Mouse (Mus musculus) frontal cortex, postnatal 10 days (tissue): ENCODE results near the gene Gm10272.
"Not testable (repeated sequence)": the region's sequence is repeated elsewhere in the genome, so short reads cannot be mapped to it uniquely, and the experiment has no call there.

Experiments used
- DNase-seq, 2 experiments: peaks; one replicate each; pipeline ENCODE4 v3.0.0; 2022; ENCODE audit warnings: low spot score in 2 of 2, mixed read lengths in 1 of 2

Gene Gm10272

DNA sequence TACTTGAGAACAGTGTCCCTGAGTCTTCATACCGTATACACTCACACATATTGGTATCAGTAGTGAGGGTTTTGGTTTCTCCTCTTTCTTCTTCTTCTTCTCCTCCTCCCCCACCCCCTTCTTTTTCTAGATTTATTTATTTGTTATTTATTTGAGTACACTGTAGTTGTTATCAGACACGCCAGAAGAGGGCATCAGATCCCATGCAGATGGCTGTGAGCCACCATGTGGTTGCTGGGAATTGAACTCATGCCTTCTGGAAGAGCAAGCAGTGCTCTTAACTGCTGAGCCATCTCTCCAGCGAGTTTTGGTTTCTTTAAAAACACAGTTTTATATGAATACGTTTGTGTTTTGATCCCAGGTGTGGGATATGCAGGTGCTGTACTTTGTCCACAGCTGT, 21.9 kb downstream of the Gm10272 start:
- DNase-seq: no peak

GRCm38 (mm10) chr10:77729241-77729640, 22.8 kb downstream of the Gm10272 start:
- DNase-seq: no peak

- no peak for DNase-seq
These were observed 29.5 kb downstream of the Gm10272 start for GRCm38 (mm10) chr10:77735928-77736327.

DNA sequence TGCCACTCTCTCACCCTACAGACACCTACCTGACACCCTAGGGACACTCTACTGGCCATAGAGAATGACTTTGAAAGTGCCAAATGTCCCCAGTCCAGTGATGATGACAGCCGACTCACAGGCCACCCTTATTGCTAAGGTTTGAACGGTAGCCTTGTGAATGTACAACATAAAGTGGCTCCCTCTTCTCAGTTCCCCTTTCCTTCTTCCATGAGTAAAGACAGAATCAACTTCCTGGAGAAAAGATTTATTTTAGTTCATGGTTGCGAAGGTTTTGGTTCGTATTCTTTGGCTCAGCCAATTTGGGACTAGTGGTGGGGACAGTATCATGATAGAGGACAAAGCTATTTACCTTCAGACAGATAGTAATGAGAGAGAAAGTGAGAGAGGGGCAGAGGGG, 32.5 kb downstream of the Gm10272 start:
- DNase-seq: no peak

DNA sequence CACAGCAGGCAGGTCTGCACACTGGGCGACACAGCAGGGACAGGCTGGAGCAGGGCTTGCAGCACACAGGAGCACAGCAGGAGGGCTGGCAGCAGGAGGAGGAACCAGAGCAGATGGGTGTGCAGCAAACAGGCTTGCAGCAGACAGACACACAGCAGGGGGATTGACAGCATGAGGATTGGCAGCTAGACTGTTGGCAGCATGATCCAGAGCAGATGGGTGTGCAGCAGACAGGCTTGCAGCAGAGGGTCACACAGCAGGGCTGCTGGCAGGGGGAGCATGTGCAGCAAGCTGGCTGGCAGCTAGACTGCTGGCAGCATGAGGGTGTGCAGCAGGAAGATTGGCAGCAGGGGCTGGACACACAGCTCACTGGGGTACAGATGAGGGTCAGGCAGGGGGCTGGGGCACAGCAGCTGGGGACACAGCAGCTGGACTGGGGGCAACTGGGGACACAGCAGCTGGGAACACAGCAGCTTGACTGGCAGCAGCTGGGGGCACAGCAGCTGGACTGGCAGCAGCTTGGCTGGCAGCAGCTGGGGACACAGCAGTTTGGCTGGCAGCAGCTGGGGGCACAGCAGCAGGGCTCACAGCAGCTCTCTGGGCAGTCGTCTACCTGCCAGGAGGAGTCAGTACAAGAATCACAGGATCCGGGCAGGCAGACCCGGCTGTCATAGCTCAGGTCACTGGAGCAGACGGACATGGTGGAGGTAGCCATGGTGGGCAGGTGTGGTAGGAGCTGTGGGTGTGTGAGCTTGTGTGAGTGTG, 35.7 kb downstream of the Gm10272 start, which contains the start of gene Gm18596:
TSS of gene Gm18596 (minus strand) at position 715 of the 765 bp plus-strand sequence.
- DNase-seq: not testable (repeated sequence)

- DNase-seq: not testable (repeated sequence)
These were observed 44.3 kb downstream of the Gm10272 start for GRCm38 (mm10) chr10:77750686-77751085.

- not testable (repeated sequence) for DNase-seq
These were observed 44.8 kb downstream of the Gm10272 start, which contains the start of gene Gm9736 for GRCm38 (mm10) chr10:77751254-77751653. TSS of gene Gm9736 (minus strand) at chr10:77751354.

GRCm38 (mm10) chr10:77752312-77752711, 45.9 kb downstream of the Gm10272 start:
- not testable (repeated sequence) for DNase-seq

- DNase-seq: no peak
These were observed 47.0 kb downstream of the Gm10272 start for GRCm38 (mm10) chr10:77753448-77753847.
